Mouse (Mus musculus) mature B cell (primary cell): ENCODE measurements around the gene Creld1.

Experiments used
- in situ Hi-C: fragments of 300-500 bp; cut with MboI; formaldehyde crosslinking; loops from 2 replicates; pipeline ENCODE4 v1.14.3; 2019

The Creld1 gene

GRCm38 (mm10) chr6:113508272-113508946 is 25.3 kb downstream of the Creld1 start:
- in situ Hi-C loops, result no loop called here

GRCm38 (mm10) chr6:113508947-113509280 is 25.8 kb downstream of the Creld1 start:
- in situ Hi-C loops, result no loop called here

- in situ Hi-C loops, result no loop called here
Observed at GRCm38 (mm10) chr6:113513944-113514343, 30.8 kb downstream of the Creld1 start.

GRCm38 (mm10) chr6:113514600-113514999 is 31.5 kb downstream of the Creld1 start:
- in situ Hi-C loops, result no loop called here

GRCm38 (mm10) chr6:113517434-113518080 is 34.5 kb downstream of the Creld1 start:
- in situ Hi-C loops, result no loop called here

GRCm38 (mm10) chr6:113522310-113522709 is 39.2 kb downstream of the Creld1 start:
- in situ Hi-C loops, result no loop called here

- in situ Hi-C loops, result no loop called here
Observed at GRCm38 (mm10) chr6:113523420-113523819, 40.3 kb downstream of the Creld1 start.

GRCm38 (mm10) chr6:113530932-113531839 is 48.1 kb downstream of the Creld1 start, which contains the start of the genes Emc3 and Fancd2:
Gene Emc3 (minus strand): TSS chr6:113531652.
Gene Fancd2 (plus strand): TSS chr6:113531682.
- in situ Hi-C loops, result no loop called here

- in situ Hi-C loops, result no loop called here
Observed at GRCm38 (mm10) chr6:113531840-113532404, 48.8 kb downstream of the Creld1 start.

- in situ Hi-C loops, result no loop called here
Observed at GRCm38 (mm10) chr6:113534886-113535285, 51.8 kb downstream of the Creld1 start.

GRCm38 (mm10) chr6:113541610-113542009 is 58.5 kb downstream of the Creld1 start:
- in situ Hi-C loops, result no loop called here
